Mouse (Mus musculus) adrenal gland, adult (tissue): ENCODE results near the gene Zfyve21.
A peak's percentile ranks its signal among the peaks of the same experiment; 100 is the strongest.

Source experiments
- DNase-seq, 2 experiments: peaks; one replicate each; pipeline ENCODE4 v3.0.0; 2022 to 2023; ENCODE audit warnings: low spot score in 1 of 2; ENCODE audit not compliant: inconsistent age in 2 of 2

Gene Zfyve21

DNA sequence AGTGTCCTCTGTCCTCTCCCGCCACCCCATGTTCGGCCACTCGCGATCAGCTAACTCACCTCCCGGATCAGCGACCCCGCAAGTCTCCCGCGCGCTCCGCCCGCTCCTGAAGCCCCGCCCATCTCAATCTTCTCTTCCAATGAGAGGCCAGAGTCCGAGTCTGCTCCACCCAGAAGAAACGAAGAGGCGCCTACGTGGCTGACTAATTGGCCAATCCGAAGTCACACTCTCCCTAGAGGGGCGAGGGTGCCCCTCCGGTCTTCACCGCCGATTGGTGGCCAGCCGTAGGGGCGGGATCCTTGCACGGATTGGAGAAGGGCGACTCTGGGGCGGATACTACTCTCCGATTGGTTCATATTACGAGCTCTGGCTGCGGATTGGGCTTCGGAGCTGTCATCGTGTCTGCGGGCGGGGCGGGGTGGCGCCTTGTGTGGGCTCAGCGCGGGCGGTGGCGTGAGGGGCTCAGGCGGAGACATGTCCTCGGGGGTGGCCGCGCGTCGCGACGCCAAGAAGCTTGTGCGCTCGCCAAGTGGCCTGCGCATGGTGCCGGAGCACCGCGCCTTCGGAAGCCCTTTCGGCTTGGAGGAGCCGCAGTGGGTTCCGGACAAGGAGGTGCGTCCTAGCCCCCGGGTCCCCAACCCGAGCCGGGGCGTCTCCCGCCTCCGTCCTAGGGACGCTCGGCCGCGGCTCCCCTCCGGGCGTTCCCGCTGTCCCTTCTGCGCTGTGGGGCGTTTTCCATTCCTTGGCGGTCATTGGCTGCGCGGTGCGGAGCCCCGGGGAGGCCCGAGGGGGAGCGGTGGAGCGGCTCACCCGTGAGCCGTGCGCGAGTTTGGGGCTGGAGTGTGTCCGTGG lies at the start of gene Zfyve21, which contains the start of gene Xrcc3:
Zfyve21 (plus strand) TSS at position 405 of the 852 bp plus-strand sequence.
Xrcc3 (minus strand) TSS at position 108 of the 852 bp plus-strand sequence.
- DNase-seq: peak; percentile 99

DNA sequence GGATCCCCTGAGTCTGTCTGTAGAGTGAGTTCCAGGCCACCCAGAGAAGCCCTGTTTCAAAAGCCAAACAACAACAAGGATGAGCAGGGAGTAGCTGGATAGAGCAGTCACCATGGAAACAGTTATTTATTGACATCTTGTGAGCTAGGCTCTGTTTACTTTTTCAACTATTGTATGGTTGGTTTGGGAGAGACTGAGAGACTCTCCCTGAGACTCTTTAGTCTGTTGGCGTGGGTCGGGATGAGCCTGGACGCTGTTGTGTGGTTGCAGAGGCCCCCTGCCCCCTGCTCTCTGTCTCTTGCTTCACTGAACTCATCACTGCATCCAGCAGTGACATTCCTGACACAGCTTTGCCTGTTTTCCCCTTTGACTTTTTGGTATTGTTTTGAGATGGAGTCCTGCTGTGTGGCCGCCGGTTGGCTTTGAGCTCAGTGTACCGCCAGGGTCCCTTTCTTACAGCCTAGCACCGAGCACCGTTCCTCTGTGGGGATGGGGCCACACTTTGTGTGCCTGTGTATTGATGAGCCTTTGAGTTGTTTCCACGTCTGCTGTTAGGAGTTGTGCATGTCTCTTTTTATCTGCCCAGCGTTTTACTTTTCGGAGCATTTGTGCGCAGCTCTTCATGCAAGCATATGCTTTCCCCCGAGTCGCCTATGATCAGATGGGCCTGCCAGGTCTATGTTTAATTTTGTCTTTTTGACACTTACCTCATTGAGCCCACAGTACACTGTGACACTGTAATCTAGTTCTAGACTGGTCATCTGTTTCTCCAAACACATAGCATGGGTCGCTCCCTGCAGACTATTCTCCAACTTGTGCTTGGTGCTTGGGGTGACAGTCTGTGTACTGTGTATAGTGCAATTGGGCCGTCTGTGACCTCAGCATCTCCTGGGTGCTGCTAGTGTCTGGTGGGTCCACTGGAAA lies 47.4 kb upstream of the Zfyve21 start:
- DNase-seq: no peak

DNA sequence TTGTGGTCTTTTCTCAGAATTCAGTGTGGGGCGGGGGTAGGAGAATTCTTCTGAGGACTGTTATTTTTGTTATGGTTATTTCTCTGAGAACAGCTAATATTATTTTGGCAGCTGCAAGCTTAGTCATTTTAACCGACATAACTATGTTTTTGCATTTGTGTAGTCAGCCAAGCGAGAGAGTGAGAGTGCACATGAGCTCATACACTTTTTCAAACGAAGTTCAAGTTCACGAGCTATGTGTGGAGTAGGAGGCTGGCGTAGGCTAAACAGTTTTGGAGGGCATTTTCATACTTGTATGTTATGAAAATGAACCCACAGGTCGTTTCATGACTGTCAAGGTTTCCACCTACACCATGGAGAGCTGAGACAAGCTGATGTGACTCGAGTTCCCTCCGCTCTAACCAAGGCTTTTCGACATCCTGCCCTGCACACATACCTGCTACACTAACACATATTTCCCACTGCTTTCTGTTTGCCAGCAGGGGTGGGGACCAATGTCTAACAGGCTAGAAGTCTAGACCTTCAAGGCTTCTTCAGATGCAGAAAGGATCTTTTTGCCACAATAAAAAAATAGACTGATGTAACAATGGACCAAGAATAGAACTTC lies 45.5 kb upstream of the Zfyve21 start:
- no peak for DNase-seq

DNA sequence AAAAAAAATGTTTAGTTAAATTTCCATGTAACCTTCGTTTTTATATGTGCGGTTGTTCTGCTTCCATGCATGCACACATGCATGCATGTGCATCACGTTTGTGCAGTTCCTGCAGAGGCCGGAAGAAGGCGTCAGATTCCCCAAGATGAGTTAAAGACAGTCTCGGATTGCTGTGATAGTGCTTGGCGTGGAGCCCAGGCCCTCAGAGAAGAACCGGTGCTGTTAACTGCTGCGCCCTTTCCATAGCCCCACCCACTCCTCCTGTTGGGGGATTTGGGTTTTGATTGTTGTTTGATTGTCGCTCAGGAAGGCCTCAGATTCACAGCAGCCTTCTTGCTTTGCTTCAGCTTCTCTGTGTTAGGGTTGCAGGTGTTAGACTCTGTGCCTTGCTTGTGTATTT lies 44.7 kb upstream of the Zfyve21 start:
- peak; percentile 48 to 54 for DNase-seq

DNA sequence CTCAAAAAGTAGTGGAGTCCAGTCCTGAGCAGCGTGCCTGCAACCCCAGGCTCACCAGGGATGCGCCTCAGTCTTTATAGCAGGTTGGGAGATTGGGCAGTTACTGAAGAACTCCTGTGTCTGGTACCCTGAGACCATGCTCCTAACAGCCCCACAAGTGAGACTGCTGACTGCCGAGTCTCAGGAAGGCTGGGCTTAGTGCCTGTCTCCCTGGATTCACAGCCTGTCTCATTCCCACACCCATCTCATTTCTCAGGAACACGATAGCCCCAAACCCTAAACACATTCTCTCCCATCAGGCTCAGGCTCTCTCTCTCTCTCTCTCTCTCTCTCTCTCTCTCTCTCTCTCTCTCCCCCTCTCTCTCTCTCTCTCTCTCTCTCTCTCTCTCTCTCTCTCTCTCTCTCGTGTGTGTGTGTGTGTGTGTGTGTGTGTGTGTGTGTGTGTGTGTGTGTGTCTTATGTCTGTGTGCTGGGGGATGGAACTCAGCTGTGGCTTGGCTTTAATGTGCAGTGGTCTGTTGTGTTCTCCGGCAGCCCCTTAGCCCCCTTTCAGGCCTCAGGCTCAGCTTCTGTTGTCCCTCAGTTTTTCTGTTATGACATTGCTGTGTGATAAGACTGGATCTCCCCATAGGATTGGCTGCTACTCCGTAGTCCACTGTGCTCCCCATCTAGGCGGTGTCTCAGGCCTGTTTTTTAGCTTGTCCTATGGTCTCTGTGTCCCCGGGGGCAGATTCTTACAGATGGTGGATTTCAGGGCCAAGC lies 44.0 kb upstream of the Zfyve21 start:
- no peak for DNase-seq

DNA sequence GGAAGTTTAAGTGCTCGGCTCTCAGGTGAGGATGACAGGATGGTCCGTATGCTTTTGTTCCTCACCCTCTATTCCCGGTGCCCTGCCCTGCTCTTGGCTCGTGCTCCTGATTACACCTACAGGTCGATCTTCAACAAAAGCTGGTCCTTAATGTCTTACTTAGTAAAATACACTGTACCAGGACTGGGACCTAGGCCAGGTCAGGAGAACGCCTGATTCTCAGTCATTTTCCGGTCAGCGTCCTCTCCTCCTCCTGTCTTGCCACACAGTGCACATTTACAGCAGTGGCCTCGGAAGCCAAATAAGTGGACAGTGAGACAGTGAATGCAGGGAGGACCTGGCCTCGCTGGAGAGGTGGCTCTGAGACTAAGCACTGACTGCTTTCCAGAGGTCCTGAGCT lies 43.3 kb upstream of the Zfyve21 start:
- no peak for DNase-seq

DNA sequence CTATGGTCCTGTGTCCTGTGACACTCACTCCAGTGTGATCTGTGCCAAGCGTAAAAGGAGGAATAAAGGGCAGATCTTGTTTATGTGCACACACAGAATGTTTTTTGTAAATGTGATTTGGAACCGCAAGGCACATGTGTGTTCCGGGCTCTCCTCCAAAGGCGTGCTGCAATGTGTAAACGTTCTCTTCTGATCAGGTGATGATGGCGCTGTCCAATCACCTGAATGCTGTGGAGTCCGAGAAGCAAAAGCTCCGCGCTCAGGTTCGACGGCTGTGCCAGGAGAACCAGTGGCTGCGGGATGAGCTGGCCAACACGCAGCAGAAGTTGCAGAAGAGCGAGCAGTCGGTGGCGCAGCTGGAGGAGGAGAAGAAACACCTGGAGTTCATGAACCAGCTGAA lies 39.8 kb upstream of the Zfyve21 start:
- no peak for DNase-seq

DNA sequence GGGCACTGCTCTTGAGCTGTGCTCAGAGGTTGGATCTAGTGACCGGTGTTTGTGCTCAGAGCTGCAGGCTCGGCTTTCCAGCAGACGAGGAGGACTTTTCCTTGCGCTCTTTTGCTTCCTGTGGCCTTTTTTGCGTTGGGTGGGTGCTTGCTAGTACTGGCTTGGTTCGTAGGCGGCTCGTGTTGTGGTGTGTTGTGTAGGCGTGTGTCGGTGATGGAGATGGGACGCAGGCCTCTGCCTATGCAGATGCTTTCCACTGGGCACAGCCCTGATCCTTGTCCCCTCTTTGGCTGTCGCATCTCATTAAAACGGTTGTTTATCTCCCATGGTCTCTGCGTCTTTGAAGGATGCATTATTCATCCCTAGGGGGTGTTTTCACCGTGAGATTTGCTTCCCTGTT lies 39.1 kb upstream of the Zfyve21 start:
- no peak for DNase-seq

DNA sequence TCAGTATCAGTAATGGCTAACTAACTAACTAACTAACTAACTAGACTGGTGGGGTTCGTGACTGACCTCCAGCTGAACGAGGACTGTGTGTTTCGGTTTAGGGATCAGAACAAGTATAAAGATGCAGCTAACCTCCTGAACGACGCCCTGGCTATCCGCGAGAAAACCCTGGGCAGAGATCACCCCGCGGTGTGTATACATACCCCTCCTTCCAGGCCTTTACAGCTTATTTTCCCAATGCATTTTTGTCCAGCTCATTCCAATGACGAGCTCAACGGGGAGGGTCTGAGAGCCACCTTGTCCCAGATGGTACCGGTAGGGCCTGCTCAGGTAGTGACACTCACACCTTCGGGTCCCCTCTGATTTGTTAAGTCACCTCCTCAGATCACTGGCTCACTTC lies 36.1 kb upstream of the Zfyve21 start:
- no peak for DNase-seq

DNA sequence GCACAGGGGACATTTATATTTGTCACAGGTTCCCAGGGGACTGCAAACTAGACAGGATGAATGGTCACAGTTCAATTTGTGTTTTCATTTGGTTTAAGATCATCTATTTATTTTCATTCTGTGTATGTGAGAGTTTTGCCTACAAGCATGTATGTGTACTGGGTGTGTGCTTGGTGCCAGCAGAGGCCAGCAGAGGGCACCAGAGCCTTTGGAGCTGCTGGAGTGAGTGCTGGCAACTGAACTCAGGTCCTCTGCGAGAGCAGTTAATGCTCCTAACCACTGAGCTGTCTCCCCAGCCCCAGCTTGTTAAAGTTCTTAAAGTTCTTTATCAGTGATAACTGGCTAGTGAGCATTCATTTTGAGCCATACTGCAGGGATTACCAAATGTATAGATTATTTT lies 34.4 kb upstream of the Zfyve21 start:
- no peak for DNase-seq

DNA sequence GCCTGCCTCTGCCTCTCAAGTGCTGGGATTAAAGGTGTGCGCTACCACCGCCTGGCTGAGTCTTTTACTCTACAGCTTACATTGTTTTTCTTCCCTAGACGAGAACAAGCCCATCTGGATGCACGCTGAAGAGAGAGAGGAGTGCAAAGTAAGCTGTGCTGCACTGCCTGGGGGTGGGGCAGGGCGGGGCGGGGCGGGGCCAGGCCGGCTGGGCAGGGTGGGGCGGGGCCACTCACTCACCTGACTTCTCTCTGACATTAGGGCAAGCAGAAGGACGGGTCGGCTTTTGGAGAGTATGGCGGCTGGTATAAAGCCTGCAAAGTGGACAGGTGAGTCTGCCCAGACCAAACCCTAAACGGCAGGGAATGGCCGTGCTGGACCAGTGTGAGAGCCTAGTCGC lies 28.8 kb upstream of the Zfyve21 start:
- DNase-seq: no peak

DNA sequence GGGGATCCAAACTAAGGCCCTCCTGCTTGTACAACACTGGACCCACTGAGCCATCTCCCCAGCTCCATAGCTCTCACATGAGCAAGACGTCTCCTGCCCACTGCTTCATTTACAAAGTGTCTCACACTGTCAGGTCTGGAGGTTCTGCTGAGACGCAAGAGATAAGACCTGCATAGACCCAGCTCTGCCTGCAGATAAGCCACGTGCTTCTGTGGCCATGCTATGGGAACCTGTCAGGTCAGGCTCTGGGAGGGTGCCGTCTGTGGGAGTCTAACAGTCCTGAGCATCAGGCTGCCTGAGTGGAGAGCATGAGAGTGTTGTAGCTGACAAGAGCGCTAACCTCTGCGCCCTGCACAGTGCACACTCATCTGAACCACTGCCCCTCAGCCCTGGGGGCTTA lies 27.0 kb upstream of the Zfyve21 start:
- no peak for DNase-seq

DNA sequence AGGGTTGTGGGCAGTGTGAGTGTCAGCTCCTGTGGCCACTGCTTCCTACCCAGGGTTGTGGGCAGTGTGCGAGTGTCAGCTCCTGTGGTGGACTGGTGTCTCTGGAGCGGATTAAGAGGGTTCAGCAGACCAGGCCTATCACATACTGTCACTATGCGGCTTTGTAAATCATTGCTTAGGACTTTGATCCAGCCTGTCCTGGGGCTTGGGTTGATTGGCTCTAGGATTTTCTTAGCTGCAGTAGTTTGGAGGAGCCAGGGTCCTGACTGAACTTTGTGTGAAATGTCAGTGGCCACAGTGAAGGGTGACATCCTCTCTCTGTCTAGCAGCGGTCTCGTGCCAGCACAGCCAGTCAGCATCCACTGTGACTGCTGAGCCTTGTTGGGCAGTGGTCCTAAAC lies 23.9 kb upstream of the Zfyve21 start:
- DNase-seq: no peak

DNA sequence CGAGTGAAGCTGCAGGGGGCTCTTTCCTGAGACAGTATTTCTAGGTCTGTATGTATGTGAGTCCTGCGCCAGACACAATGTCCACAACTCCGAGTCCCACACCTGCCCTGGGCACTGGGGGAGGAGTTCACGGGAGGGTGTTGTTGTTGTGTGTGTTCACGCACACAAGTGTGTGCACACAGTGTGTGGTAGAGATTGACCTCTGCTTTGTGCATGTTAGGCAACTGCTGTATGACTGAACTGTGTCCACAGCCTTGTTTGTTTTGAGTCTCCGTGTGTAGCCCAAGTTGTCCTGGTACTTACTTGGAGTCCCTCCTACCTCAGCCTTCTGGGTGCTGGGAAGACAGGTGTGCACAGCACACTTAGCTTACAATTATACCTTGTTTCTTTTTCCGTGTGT lies 23.3 kb upstream of the Zfyve21 start:
- DNase-seq: no peak

DNA sequence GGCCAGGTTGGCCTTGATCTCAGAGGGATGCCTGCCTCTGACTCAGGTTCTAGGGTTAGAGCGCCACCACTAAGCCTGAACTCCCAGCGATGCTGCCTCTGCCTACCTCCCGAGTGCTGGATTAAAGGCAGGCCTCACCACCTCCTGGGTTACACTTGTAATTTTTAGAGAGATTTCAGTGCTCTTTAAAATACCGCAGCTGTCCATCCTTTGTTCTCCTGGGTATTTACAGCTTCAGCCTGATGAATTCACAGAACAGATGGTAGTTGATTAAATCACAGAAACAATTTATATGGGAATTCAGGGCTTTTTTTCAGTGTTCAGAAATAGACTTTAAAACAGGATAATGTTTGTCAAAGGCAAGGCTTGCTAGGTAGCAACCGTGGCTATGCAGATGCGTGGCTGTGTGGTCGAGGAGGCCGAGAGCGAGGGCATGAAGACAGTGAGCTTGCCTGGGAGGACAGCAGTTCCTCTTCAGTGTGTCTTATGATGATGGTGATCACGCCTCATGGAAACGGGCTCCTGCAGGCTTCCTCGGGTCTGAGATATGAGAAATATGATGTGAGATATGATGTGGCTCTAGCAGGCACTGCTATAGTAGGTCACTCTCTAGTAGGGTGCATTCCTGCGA lies 22.4 kb upstream of the Zfyve21 start:
- no peak for DNase-seq

DNA sequence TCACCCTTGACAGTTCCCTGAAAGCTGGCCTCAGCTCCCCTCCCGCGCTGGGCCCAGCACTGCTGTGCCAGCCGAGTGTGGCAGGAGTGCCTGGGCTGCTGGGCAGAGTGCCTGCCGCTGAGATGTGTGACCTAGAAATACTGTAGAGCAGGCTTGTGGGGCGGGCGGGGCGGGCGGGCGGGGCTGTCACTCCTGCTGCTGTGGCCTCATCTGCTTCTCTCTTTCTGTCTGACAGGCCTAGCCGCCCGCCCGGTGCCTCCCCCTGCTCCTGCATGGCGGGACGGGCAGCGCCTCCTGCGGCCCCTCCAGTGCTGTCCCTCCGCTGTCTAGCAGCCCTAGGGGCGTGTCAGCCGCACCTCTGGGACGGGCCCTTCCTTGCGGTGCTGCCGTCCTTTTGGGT lies 19.9 kb upstream of the Zfyve21 start:
- peak; percentile 63 to 81 for DNase-seq

DNA sequence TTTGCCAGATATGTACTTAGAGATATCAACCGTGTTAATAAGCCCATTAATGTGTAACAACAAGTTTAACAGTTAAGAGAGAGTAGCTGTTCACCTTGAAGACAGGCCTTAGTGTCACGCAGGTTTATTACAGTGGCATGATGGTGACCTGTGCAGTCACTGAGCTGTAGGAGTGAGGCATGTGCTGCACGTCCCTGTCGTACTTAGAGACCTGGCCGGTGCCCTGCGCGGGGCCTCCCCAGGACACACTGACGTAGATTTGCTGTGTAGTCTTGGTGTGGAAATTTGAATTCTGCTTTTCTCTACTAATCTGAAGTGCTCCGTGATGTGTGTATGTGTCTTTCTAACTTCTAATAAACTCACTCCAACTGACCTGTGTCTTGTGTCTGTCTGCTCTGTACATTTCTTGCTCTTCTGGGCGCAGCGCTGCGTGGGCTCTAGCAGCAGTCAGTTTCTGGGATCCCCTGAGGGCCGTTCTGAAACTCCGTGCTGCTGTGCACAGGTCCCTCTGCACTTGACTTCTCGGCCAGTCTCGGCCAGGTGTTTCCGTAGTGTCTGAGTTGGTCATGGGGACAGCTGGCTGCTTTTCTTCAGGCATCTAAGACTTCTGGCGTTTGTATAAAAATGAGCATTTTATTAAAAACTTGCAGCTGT lies 19.3 kb upstream of the Zfyve21 start:
- no peak for DNase-seq

DNA sequence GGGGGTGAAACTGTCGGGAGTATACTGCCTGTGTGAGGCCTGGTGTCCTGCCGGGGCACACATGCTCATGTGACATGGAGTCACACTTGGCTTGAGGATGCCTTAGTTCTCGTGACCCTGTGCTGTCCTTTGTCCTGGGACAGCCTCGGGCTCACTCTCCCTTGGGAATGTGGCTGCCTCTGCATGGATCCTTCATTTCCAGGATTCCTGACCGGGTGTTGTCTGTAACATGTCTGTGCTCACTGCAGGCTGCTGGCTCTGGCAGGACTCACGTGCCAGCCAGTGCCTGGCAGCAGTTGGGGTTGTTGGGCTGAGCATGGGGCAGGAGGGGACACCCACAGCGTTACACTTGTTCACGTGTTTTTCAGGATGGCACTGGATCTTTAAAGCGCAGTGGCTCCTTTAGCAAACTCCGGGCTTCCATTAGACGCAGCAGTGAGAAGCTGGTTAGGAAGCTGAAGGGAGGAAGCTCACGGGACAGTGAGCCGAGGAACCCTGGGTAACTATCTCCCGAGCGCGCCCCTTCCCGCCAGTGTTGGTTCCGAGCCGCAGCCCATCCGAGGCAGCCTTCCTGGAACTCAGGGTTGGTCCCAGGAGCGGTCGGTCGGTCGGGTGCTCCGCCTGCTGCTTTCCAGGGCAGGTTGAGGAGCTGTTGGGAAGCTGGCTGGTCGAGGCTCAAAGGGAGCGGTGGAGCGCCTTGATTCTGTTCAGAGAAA lies 18.6 kb upstream of the Zfyve21 start:
- DNase-seq: peak in 1 of 2 experiments; percentile 41

DNA sequence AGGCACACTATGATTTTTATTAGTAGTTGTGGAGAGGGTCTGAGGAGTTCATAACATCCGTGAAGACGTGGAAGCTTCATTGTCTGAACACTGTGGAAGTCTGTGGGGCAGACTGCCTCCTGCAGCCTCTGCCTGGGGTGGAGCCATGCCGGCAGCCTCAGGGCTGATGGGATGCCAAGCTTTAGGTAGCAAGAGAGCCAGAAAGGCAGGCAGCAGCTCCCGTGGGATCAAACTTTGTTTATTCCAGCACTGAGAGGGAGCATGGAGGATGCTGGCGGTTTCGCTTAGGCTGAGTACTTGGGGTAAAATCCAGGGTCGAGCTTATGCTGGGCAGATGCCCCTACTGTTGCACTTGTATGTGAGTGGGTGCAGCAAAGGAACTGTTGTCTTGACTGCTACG lies 16.7 kb upstream of the Zfyve21 start:
- no peak for DNase-seq
